Mouse (Mus musculus) small intestine, adult 2 months (tissue): Measurements from ENCODE around the gene Usp34. TPM values are rescaled to one million over a fixed set of nuclear protein-coding genes. Genes with fewer than 3 reads are reported as not detected.
"Not testable (repeated sequence)": the region's sequence is repeated elsewhere in the genome, so short reads cannot be mapped to it uniquely, and the experiment has no call there.

Source experiments
- H3K27ac ChIP-seq: fragments of 200-500 bp; 2 replicates; pipeline ENCODE4 v1.5.1; 2012; ENCODE audit warnings: low read depth, low read length, control low read depth, inconsistent platforms; ENCODE audit not compliant: insufficient read depth
- H3K27me3 ChIP-seq: fragments of 200-500 bp; 2 replicates; pipeline ENCODE4 v1.6.1; 2012; ENCODE audit warnings: mild to moderate bottlenecking, moderate library complexity, low read length, inconsistent platforms; ENCODE audit not compliant: control insufficient read depth, insufficient read depth
- H3K36me3 ChIP-seq: fragments of 200-500 bp; 2 replicates; pipeline ENCODE4 v1.6.1; 2012; ENCODE audit warnings: mild to moderate bottlenecking, low read length, control low read depth, inconsistent platforms; ENCODE audit not compliant: control insufficient read depth, insufficient read depth
- H3K4me1 ChIP-seq: fragments of 200-500 bp; 2 replicates; pipeline ENCODE4 v1.6.1; 2012; ENCODE audit warnings: low read length, inconsistent platforms, mixed read lengths; ENCODE audit not compliant: control insufficient read depth, insufficient read depth, insufficient read length
- H3K4me3 ChIP-seq: fragments of 200-500 bp; 2 replicates; pipeline ENCODE4 v1.5.1; 2012; ENCODE audit warnings: low read depth, mild to moderate bottlenecking, control low read depth, inconsistent platforms, low read length, moderate library complexity
- CTCF ChIP-seq: fragments of 200-500 bp; IDR thresholded peaks from 2 replicates; pipeline ENCODE4 v1.5.1; 2012; ENCODE audit warnings: low read depth, mild to moderate bottlenecking, control low read depth, inconsistent platforms, low read length, moderate library complexity, mixed read lengths; ENCODE audit not compliant: insufficient replicate concordance, insufficient read length; ENCODE audit errors: extremely low read depth
- POLR2A ChIP-seq: fragments of 200-500 bp; IDR thresholded peaks from 2 replicates; pipeline ENCODE4 v1.6.1; 2012; ENCODE audit warnings: low read depth, mild to moderate bottlenecking, control low read depth, inconsistent platforms, low read length, moderate library complexity
- WGBS: fragments of 180-500 bp; shearing (Covaris S2); methylation state at CpG from one replicate; pipeline ENCODE4 v1.1.7; 2018; 5-methylcytosine and 5-hydroxymethylcytosine counted together
- polyA plus RNA-seq: library from polyadenylated mRNA; depleted of rRNA; stranded (reverse); fragments of >200 nt; gene quantifications from 2 replicates; pipeline ENCODE4 v1.2.3, GENCODE M21; 2012

The Usp34 gene
- polyA plus RNA-seq, 1 experiment = 3.1 TPM

DNA sequence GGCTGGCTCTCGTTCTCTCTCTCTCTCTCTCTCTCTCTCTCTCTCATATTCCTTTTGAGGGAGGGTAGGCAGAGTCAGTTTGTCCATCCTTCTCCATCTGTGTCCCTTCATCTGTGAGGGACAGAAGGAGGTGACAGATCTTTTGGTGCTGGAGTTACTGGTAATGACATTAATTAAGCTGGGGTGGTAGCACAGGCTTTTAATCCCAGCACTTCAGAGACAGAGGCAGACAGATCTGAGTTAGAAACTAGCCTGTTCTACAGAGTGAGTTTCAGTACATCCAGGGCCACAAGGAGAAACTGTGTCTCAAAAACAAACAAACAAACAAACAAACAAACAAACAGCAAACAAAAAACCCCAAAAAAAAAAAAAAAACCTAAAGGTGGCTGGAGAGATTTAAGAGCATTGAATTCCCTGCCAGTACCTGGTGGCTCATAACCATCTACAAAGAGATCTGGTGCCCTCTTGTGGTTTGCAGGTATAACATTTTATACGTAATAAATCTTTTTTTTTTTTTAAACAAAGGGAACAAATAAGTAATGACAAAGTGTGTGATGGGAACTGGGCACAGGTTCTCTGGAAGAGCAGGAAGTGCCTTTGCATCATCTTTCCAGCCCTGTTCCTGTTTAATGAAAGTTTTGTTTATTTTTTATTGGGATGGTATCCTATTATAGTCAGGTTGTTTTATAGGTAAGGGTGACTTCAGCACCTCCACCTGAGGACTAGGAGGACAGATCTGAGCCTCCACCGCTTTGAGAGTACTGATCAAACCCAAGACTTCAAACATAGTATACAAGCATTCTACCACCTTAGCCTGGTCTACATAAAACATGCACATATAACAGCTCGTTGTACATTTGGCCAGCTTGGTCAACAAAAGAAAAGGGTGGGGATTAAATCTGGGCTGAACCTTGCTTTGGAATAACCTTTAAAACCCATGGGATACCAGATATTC lies 34.6 kb upstream of the Usp34 start:
- H3K4me3 ChIP-seq = no peak overlapping the region
- no peaks in the 10 kb centered on the region for H3K27me3 ChIP-seq
- H3K4me1 ChIP-seq = no peaks in the 10 kb centered on the region
- TF ChIP-seq POLR2A (no peak), CTCF (no peak)
- WGBS = 74% methylated on average over 4 of the region's 4 CpGs
- no peak overlapping the region for H3K27ac ChIP-seq
- H3K36me3 ChIP-seq = peaks cover 48% of the 10 kb centered on the region

DNA sequence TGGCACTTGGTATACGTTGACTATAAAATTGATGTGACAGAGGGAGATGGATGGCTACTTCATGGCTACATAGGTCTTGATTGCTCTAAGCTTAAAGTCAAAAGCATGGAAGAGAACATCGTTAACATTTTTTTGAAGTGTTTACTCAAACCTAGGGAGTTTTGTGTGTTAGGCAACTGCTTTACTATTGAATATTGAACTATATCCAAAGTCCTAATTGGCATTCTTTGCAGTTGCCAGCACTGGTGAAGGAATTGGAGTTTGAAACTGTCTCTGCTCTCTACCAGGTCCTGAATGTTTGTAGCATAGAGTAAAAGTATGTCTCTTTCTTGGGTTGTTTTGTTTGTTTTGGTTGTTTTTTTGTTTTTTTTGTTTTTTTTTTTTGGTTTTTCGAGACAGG lies 30.9 kb upstream of the Usp34 start:
- WGBS = 74% methylated on average over 3 of the region's 3 CpGs
- TF ChIP-seq POLR2A = no peak
- no peak for TF ChIP-seq CTCF

DNA sequence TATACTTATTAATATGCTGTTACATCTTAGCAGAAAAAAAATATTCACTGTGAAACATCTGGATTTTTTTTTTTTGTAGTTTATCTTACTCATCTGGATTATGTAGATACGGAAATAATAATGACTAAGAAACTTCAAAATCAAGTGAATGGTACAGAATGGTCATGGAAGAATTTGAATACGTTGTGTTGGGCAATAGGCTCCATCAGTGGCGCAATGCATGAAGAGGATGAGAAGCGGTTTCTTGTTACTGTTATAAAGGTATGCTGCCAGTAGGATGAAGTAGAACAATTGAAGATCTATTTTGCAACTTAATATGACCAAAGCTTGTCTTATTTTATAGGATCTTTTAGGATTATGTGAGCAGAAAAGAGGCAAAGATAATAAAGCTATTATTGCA lies 22.2 kb upstream of the Usp34 start:
- H3K36me3 ChIP-seq = peaks cover 57% of the 10 kb centered on the region
- no peak overlapping the region for H3K4me3 ChIP-seq
- TF ChIP-seq POLR2A (no peak), CTCF (no peak)
- H3K4me1 ChIP-seq = no peaks in the 10 kb centered on the region
- no peak overlapping the region for H3K27ac ChIP-seq
- H3K27me3 ChIP-seq = no peaks in the 10 kb centered on the region
- 92% methylated on average over 4 of the region's 4 CpGs for WGBS

More for the DNA sequence above, 30.9 kb upstream of the Usp34 start:
- Histone ChIP-seq H3K36me3 (peaks cover 54% of the 10 kb centered on the region), H3K4me1 (no peaks in the 10 kb centered on the region), H3K27me3 (no peaks in the 10 kb centered on the region), H3K4me3 (no peak overlapping the region), H3K27ac (no peak overlapping the region)

DNA sequence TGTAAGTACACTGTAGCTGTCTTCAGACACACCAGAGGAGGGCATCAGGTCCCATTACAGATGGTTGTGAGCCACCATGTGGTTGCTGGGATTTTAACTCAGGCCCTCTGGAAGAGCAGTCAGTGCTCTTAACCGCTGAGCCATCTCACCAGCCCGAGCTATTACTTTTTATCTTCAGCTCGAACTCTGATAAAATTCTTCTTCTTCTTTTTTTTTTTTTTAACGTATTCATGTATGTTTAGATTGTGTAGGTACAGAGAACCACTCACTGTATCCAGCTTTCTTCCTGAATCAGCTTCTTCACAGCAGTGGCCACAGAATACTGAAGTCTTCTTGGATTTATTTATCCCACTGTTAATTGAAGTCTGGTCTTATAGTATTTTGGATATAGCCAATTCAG lies 17.8 kb upstream of the Usp34 start:
- WGBS = 64% methylated on average over 4 of the region's 4 CpGs

DNA sequence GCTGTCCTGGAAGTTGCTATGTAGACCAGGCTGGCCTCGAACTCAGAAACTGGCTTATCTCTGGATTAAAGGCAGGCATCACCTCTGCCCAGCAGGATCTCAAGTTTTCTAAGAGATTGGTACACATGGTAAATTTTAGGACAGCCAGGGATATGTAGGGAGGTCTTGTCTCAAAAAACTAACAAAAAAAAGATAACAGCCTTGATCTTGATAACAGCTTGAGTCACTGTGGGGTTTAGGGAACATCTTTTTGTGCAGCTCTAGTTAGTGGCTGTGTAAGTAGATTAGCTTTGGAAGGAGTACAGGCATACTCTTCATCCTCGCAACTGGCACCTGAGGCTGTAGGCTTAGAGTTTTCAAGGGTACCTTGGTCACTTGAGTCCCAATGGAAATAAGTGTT lies 9.3 kb upstream of the Usp34 start:
- 94% methylated on average over 2 of the region's 2 CpGs for WGBS
- H3K27ac ChIP-seq = no peak overlapping the region
- H3K27me3 ChIP-seq = no peaks in the 10 kb centered on the region
- no peak overlapping the region for H3K4me3 ChIP-seq
- TF ChIP-seq POLR2A (no peak), CTCF (no peak)
- no peaks in the 10 kb centered on the region for H3K4me1 ChIP-seq
- H3K36me3 ChIP-seq = peaks cover 32% of the 10 kb centered on the region

More for the DNA sequence above, 17.8 kb upstream of the Usp34 start:
- not testable (repeated sequence) for H3K4me3 ChIP-seq, H3K4me1 ChIP-seq, H3K27me3 ChIP-seq, H3K27ac ChIP-seq
- peaks cover 57% of the 10 kb centered on the region for H3K36me3 ChIP-seq

DNA sequence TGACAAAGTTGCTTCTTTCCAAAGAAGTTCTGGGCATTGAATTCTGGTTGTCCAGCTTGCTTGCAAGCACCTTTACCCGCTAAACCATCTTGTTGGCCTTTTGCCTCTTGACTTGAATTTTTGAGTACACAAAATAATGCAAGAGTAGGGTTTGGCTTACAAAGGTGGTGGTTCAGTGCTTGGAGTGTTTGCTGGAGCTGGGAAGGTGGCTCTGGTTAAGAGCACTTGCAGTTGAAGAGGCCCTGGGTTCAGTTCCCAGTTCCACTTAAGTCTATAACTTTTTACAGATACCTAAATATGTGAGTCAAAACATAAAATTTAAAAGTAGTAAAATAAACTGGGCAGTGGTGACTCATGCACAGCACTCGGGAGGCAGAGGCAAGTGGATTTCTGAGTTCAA lies 8.4 kb upstream of the Usp34 start:
- H3K4me3 ChIP-seq = no peak overlapping the region
- TF ChIP-seq CTCF (no peak), POLR2A (no peak)
- H3K27me3 ChIP-seq = no peaks in the 10 kb centered on the region
- 91% methylated on average over 2 of the region's 2 CpGs for WGBS
- no peaks in the 10 kb centered on the region for H3K4me1 ChIP-seq
- H3K36me3 ChIP-seq = peaks cover 24% of the 10 kb centered on the region
- no peak overlapping the region for H3K27ac ChIP-seq

DNA sequence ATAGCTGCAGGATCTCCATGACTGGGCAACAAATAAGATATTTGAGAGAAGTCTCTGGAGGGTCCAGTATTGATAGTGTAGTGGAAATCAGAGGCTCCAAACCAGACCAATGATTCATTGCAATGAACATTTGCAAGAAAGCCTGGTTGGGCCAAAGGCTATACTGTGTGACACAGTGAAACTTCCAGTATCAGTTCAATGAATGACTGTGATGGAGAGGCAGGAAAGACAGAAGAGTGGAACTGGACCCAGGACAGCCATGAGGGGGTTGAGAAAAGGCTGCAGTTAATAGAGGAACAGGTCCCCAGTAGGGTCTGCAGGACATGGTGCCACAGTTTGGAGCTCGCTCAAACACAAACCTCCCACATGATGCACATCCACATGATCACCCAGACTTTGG lies 6.8 kb upstream of the Usp34 start:
- H3K4me3 ChIP-seq = no peak overlapping the region
- 90% methylated on average over 1 of the region's 1 CpGs for WGBS
- no peaks in the 10 kb centered on the region for H3K27me3 ChIP-seq
- H3K27ac ChIP-seq = no peak overlapping the region
- peaks cover 16% of the 10 kb centered on the region for H3K36me3 ChIP-seq
- H3K4me1 ChIP-seq = no peaks in the 10 kb centered on the region
- no peak for TF ChIP-seq POLR2A
- TF ChIP-seq CTCF = no peak

DNA sequence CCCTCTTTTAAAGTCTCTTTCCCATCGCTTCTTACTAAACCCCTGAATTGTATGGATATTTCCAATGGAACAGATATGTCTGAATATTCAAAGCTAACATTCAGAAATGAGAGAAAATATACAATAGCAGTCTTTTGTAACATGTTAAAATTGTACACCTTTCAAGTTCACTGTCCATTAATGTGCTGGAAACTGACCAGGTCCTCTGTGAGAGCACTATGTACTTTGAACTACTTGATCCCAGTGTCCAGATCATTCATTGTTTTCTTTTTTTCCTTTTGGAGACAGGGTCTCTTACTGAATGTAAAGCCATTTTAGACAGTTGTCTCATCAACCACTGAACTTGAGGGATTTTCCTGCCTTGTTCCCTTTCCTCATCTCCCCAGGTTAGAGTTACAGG lies 3.6 kb upstream of the Usp34 start:
- H3K36me3 ChIP-seq = no peaks in the 10 kb centered on the region; the same call in 1 of the 2 replicates
- H3K27me3 ChIP-seq = no peaks in the 10 kb centered on the region
- no peak overlapping the region for H3K4me3 ChIP-seq
- 81% methylated on average over 1 of the region's 1 CpGs for WGBS
- H3K4me1 ChIP-seq = no peaks in the 10 kb centered on the region
- no peak for TF ChIP-seq CTCF
- no peak for TF ChIP-seq POLR2A
- H3K27ac ChIP-seq = no peak overlapping the region

DNA sequence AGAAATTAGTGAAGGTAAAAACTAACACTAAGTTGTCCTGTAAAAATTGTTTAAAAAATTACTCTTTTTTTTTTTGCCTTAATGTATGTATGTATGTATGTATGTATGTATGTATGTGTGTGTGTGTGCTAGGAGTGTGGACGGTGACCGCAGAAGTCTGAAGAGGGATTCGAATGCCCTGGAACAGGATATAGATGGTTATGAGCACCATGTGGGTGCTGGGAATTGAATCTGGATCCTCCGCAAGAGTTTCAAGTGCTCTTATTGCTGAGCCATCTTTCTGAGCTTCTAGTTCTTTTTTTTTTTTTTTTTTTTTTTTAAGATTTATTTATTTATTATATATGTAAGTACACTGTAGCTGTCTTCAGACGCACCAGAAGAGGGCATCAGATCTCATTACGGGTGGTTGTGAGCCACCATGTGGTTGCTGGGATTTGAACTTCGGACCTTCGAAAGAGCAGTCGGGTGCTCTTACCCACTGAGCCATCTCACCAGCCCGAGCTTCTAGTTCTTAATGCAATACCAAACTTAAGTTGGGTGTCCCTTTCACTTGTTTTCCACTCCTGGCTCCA lies 1.5 kb upstream of the Usp34 start:
- H3K36me3 ChIP-seq, H3K27me3 ChIP-seq, H3K4me1 ChIP-seq: not testable (repeated sequence)
- WGBS = 32% methylated on average over 10 of the region's 10 CpGs
- Histone ChIP-seq H3K27ac (peak overlapping the region; percentile 91), H3K4me3 (peak overlapping the region; percentile 88)
